Mouse (Mus musculus) Patski (cell line): ENCODE measurements at regions not wholly inside any gene's neighbourhood (a gene's known extent, or its start where the extent isn't known, plus 50 kb on each side); places are given as distances from the start of the nearest gene placed in this dataset.

ENCODE experiments used
- ATAC-seq: fragments of 100-300 bp; one replicate; pipeline ENCODE4 v1.8.0; 2021
- CTCF ChIA-PET: fragments of 350-600 bp; sonication (Branson Sonifier 250); formaldehyde crosslinking; loops from one replicate; lab custom pipeline; 2022; ENCODE audit warnings: inconsistent platforms; lab: Charles Lee
- POLR2A ChIA-PET: fragments of 350-600 bp; sonication (Branson Sonifier 250); formaldehyde crosslinking; loops from one replicate; lab custom pipeline; 2022; ENCODE audit warnings: antibody characterized with exemption, inconsistent platforms; lab: Charles Lee
- DNase-seq: peaks from one replicate; pipeline ENCODE4 v3.0.0-alpha.2; 2011; ENCODE audit warnings: low read depth, low spot score
- H3K27me3 ChIP-seq: fragments of 371-371 bp; one replicate; pipeline ENCODE4 v1.5.1; 2021
- CTCF ChIP-seq: fragments of 100-300 bp; IDR thresholded peaks from one replicate; pipeline ENCODE4 v1.5.1; 2021
- in situ Hi-C: fragments of 300-500 bp; cut with MboI; formaldehyde crosslinking; loops from 3 replicates; pipeline ENCODE4 v1.11.1; 2018; ENCODE audit warnings: low pct_unique_long_range_greater_than_20kb, mixed read lengths

DNA sequence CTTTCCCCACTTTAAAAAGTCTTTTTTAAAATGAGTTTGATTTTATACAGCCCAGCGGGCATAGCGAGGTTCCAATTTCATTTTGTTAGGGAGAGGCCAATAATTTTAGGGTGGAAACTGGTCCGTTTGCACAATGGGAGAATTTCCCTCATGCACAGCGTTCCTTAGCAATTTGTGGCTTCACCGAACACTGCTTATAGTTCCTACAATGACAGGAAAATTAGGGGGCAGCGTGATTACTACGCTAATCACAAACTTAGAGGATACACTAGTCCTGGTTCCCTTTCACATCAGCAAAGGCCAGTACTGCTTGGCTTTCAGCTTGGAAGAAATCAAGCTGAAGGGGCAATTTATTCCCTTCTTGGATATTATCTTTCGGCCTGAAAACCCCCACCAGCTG, 745.1 kb upstream of the Gm19410 start:
- no peaks in the 10 kb centered on the region for H3K27me3 ChIP-seq
- CTCF ChIA-PET, result no interaction called here
- no peak for DNase-seq
- no peak for TF ChIP-seq CTCF
- no peak for ATAC-seq
- in situ Hi-C loops, result no loop called here
- POLR2A ChIA-PET, result no interaction called here

DNA sequence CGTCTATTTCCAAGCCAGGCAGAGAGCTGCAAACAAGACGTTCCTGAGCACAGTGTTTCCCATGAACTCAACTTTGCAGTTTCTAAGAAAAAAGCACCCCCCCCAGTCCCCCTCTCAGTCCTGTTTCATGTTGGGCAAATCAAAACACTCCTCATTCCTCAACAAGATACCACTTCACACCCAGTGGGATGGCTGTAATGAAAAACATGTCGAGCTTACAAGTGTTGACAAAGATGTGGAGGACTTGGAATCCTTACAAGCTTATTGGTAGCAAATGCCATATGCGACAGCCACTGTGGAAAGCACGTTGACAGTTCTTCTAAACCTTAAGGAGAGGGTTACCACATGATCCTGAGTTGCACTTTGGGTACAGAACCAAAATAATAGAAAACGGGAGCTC, 742.9 kb upstream of the Gm19410 start:
- CTCF ChIA-PET, result no interaction called here
- POLR2A ChIA-PET, result interaction anchor here (0.7 kb wide), 1 partner anchor 383 kb away, joined by 4 read pairs; no protein-coding TSS in a partner anchor
- H3K27me3 ChIP-seq, result no peaks in the 10 kb centered on the region
- DNase-seq (no peak), ATAC-seq (no peak)
- no peak for TF ChIP-seq CTCF
- in situ Hi-C loops, result no loop called here

DNA sequence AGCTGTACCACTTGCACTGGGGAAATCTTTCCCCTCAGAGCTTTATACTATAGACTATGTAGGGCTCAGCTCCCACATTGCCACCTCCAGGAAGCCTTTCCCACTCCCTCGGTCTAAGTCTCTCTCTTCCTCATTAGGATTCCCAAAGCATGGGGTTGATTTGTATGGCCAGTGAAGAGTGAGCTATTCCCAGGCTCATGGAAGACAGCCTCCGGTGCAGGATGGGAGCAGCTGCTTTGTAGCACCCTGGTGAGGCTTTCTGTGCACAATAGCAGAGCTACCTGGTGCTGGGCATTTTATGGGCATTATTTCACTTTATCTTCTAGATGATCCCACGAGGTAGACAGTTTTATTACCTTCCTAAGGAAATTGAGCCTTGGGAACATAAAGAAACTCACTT, 717.8 kb upstream of the Gm19410 start:
- ChIA-PET CTCF (no interaction called here), POLR2A (no interaction called here)
- no peak for TF ChIP-seq CTCF
- in situ Hi-C loops, result no loop called here
- no peak for DNase-seq
- no peak for ATAC-seq
- peaks cover 36% of the 10 kb centered on the region for H3K27me3 ChIP-seq

DNA sequence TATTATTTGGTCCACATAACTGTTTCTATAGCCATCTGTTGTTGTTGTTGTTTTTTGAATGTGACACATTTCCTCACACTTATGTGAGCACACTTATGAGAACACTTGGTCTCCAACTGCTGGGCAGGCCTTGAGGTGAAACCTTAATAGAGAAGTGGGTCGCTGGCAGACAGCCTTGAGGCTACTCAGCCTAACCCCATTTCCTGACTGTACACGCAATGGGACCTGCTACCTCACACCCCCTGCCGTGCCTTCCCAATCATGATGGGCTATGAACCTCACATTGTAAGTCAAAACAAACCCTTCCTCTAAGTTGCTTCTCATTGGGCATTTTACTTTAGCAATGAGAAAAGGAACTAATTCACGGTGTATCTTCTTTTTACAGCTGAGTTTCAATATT, 712.1 kb upstream of the Gm19410 start:
- no peak for DNase-seq
- ATAC-seq, result no peak
- H3K27me3 ChIP-seq, result peaks cover 4% of the 10 kb centered on the region
- in situ Hi-C loops, result no loop called here
- CTCF ChIA-PET, result no interaction called here
- TF ChIP-seq CTCF, result no peak
- POLR2A ChIA-PET, result no interaction called here

DNA sequence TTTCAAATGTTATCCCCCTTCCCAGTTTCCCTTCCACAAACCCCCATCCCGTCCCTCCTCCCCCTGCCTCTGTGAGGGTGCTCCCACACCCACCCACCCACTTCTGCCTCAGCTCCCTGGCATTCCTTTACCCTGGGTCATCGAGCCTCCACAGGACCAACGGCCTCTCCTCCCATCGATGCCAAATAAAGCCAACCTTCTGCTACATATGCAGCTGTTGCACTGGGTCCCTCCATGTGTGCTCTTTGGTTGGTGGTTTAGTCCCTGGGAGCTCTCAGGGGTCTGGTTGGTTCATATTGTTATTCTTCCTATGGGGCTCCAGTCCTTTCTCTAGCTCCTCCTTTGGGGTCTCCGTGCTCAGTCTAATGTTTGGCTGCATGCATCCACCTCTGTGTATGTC, 704.5 kb upstream of the Gm19410 start:
- POLR2A ChIA-PET, result interaction anchor here (0.6 kb wide), 1 partner anchor 44 kb away, joined by 4 read pairs; no protein-coding TSS in a partner anchor
- CTCF ChIA-PET, result no interaction called here
- TF ChIP-seq CTCF, result no peak
- H3K27me3 ChIP-seq, result no peaks in the 10 kb centered on the region
- in situ Hi-C loops, result no loop called here
- no peak for DNase-seq
- no peak for ATAC-seq

DNA sequence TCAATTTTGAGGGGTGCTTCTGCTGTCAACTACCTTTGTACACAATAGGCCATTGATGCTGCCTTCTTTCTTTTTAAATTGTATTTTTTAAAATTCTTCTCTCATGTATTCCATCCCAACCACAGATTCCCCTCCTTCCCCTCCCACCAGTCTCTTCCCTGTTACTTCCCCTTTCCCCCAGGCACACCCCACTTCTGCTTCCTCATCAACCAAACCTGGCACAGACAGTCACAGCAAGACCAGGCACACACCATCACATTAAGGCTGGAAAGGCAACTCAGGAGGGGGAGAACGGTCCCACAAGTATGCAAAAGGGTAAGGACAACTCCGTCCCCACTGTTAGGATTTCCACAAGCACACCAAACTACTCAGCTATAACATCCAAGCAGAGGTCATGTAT, 697.4 kb upstream of the Gm19410 start:
- DNase-seq (no peak), ATAC-seq (no peak)
- in situ Hi-C loops, result no loop called here
- CTCF ChIA-PET, result no interaction called here
- POLR2A ChIA-PET, result no interaction called here
- TF ChIP-seq CTCF, result no peak
- H3K27me3 ChIP-seq, result peaks cover 4% of the 10 kb centered on the region

DNA sequence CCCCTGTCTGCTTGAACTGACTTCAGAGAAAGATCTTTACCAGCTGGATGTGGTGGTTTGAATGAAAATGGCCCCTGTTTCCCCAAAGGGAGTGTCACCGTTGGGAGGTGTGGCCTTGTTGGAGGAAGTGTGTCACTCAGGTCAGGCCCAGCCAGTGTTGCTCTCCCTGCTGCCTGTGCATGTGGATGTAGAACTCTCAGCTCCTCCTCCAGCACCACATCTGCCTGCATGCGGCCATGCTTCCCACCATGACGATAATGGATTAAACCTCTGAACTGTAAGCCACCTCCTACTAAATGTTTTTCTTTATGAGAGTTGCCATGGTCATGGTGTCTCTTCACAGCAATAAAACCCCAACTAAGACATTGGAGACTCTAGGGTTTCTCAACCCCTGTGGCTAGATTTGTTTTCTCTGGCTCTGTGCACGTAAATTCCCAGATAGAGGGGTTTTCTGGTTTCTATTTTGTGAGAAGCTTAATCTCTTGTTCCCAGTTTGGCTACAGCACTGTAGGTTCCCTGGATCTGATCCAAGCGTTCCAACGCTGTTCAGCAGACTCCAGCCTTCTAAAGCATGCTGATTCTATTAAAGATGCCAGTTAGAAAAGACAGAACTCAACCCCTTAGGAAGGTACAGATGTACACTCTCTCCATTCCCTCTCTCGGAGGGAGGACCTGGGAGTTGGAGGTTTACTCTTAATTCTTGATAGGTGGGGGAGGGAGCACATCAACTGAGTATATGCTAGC, 695.2 kb upstream of the Gm19410 start:
- DNase-seq (no peak), ATAC-seq (no peak)
- no peak for TF ChIP-seq CTCF
- ChIA-PET CTCF (no interaction called here), POLR2A (no interaction called here)
- H3K27me3 ChIP-seq, result peaks cover 4% of the 10 kb centered on the region
- in situ Hi-C loops, result no loop called here

DNA sequence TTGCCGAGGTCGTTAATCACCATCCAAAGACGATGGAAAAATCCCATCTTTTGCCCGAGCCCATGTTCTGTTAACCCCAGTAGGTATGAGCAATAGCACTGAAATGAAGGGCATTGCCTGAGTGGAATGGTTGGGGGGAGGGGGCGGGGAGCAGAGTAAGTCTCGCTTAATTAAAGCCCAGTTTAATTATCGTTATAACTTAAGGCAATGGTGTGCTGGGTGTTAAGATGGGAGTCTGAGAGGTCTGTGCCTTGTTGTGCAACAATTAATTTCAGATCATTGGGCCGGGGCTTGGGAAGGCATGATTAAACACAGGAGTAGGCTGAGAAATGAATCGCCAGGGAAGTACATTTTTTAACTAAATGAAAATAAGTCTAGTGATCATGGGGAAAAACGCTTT, 689.6 kb upstream of the Gm19410 start:
- POLR2A ChIA-PET, result no interaction called here
- CTCF ChIA-PET, result no interaction called here
- TF ChIP-seq CTCF, result no peak
- H3K27me3 ChIP-seq, result no peaks in the 10 kb centered on the region
- in situ Hi-C loops, result no loop called here
- DNase-seq (no peak), ATAC-seq (no peak)

DNA sequence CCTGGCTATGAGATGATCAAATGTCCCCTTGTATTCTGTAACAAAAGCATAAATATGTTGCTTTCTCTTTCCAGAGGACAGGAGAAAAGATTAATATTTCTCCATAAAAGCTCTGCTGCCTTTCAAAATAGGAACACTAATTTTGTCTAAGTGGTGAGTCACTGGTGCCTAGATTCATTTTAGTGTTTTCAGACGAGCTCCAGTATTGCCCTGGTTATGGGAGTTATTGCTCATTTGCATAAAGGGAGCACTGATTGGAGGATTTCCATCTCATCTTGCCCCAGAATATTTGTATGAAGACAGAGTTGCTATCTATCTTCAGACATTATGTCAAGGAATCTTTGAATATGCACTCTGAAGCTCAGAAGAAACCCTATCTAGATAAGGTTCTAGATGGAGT, 682.4 kb upstream of the Gm19410 start:
- ATAC-seq (no peak), DNase-seq (no peak)
- in situ Hi-C loops, result no loop called here
- ChIA-PET POLR2A (no interaction called here), CTCF (no interaction called here)
- H3K27me3 ChIP-seq, result no peaks in the 10 kb centered on the region
- no peak for TF ChIP-seq CTCF

DNA sequence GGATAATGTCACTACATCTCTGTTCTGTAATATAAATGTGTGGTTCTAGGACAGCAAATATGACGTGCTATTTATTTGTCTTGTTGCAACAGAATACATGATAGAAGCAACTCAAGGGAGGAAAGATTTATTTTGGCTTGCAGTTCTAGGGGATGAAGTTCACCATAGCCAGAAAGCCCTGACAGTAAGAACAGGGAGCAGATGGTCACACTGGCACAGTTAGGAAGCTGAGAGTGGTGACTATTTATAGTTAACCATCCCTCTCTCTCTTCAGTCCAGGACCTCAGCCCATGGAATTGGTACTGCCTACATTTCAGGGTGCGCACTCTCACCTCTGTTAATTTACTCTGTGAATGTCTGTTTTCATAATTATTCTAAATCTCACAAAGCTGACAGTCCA, 678.5 kb upstream of the Gm19410 start:
- CTCF ChIA-PET, result interaction anchor here (0.6 to 1.2 kb wide), 2 partner anchors 13 to 71 kb away, joined by 3 read pairs; no protein-coding TSS in a partner anchor
- ATAC-seq, result no peak
- in situ Hi-C loops, result no loop called here
- H3K27me3 ChIP-seq, result no peaks in the 10 kb centered on the region
- TF ChIP-seq CTCF, result no peak
- POLR2A ChIA-PET, result no interaction called here
- no peak for DNase-seq

DNA sequence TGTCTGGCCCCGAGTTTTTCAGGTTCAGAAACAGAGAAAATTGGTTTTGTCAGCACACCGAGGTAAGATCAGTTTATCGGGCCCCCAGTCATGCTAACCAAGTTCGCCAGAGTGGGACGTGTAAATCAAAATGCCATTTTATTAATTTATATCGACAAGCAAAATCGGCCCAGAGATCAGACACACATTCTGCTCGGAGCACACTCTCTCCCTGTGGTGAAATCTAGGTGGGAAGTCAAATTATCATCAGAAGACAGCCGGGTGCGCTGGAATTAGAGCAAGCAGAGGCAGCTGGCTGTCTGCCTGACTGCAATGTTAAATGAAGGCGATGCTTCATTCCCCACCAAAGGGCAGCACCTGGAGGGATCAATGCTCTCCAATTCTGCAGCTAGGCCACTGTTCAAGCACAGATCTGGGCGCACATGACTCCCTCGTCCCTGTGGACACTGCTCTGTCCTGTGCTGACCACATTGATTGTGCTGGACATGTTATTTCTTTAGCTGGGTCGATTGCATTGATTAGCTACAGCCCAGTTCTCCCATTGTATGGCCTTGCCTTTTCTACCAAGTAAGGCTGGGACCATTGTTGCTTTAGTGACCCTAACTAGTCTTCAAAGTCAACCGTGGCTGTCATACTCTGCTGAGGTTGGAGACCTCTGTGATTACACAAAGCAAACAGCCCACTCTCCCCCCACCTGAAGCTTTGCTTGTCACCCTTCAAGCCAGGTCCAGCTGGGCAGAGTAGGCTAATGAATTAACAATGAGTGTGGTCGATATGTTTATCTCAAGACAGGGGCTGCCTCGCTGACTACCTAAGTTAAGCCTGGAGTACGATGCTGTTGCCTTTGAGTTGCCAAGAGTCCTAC, 677.0 kb upstream of the Gm19410 start:
- no peak for TF ChIP-seq CTCF
- DNase-seq (no peak), ATAC-seq (no peak)
- ChIA-PET CTCF (no interaction called here), POLR2A (no interaction called here)
- no peaks in the 10 kb centered on the region for H3K27me3 ChIP-seq
- in situ Hi-C loops, result no loop called here
